17 mouse cellular contexts compared by ENCODE assay signal in the genomic region with DNA sequence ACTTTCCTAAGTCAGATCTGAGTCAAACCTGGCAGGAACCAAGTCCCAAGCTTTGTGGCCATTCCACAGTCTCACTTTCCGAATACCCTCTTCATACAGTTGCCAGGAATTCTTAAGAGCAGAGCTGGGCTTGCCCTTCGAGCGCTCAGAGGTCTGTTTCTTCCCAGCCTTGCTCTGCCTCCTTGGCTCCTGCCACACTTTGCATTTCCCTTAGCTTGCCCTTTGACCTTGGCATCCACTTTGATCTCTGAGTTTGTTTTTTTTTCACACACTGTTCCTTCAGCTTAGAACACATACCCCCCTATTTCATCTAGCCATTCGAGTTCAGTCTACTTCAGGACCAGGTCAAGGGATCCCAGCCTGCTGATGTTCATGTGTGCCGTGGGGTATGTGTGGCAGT. TPM values are rescaled to one million over a fixed set of nuclear protein-coding genes. Genes with fewer than 3 reads are reported as not detected.
"Had no signal": no experiment of that assay in that cellular context is flagged by ENCODE, and none has a peak within 500 bp of the region (broad histone marks: within the 10 kb centered on the region; RNA-seq: fewer than 3 reads in every experiment).

No protein-coding gene starts in this region.

- H3K27me3 ChIP-seq: stomach, embryonic 15.5 days had no signal

- H3K9ac ChIP-seq: liver, embryonic 15.5 days; stomach, embryonic 15.5 days had no signal

- H3K9me3 ChIP-seq: limb, embryonic 10.5 days; liver, embryonic 15.5 days; megakaryocyte, embryonic 14.5 days; midbrain, embryonic 15.5 days; neural tube, embryonic 13.5 days; stomach, embryonic 15.5 days had no signal

- H3K36me3 ChIP-seq: liver, embryonic 15.5 days; midbrain, embryonic 15.5 days; stomach, embryonic 15.5 days had no signal

- H3K27ac ChIP-seq: left cerebral cortex, adult 2 months; limb, embryonic 10.5 days; liver, embryonic 15.5 days; macrophage; neural tube, embryonic 13.5 days; stomach, embryonic 15.5 days had no signal

- DNase-seq: lung, adult 2 months; lung, postnatal 10 days; right cerebral cortex, postnatal 14 days; thymus, postnatal 36 days had no signal

- ATAC-seq: hindbrain, postnatal 0 days; midbrain, embryonic 15.5 days had no signal

RNA-seq across cellular contexts. Expression of a gene that starts 10.5 kb away (rescaled TPM):
- polyA plus RNA-seq: macrophage; midbrain, embryonic 11.5 days; thymus, postnatal 0 days had no signal

RNA-seq across cellular contexts. Expression of a gene that starts 13.4 kb away (rescaled TPM):
- polyA plus RNA-seq: macrophage had no signal

RNA-seq across cellular contexts. Expression of a gene that starts 13.8 kb away (rescaled TPM):
- polyA plus RNA-seq: liver, embryonic 11.5 days; liver, embryonic 15.5 days; lung, adult 2 months; macrophage had no signal

RNA-seq across cellular contexts. Expression of a gene that starts 28.5 kb away (rescaled TPM):
- polyA plus RNA-seq: macrophage; spleen, adult 2 months had no signal
